Mouse (Mus musculus) frontal cortex, postnatal 36 days (tissue): Measurements from ENCODE around the gene Pip4k2b.
"Not testable (repeated sequence)": the region's sequence is repeated elsewhere in the genome, so short reads cannot be mapped to it uniquely, and the experiment has no call there.

Experiments used
- DNase-seq, 2 experiments: peaks; one replicate each; pipeline ENCODE4 v3.0.0; 2022; ENCODE audit warnings: low spot score in 2 of 2

Gene Pip4k2b

GRCm38 (mm10) chr11:97744063-97744717 lies at the start of gene Pip4k2b:
TSS of gene Pip4k2b (minus strand) at chr11:97744704.
- DNase-seq, result peak; percentile 57 to 58

DNA sequence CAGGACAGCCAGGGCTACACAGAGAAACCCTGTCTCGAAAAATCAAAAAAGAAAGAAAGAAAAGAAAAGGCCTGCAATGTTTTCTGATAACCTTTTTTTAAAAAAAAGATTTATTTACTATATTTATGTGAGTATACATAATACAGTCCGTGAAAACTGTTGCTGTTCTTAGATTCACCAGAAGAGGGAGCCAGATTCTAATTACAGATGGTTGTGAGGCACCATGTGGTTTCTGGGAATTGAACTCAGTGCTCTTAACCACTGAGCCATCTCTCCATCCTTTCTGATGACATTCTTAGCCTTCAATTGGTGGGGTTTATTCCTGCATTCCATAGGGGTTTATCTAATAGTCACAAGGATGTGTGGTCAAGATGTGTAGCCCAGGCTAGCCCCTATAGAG lies 48.7 kb upstream of the Pip4k2b start:
- DNase-seq, result peak in 1 of 2 experiments; percentile 57

DNA sequence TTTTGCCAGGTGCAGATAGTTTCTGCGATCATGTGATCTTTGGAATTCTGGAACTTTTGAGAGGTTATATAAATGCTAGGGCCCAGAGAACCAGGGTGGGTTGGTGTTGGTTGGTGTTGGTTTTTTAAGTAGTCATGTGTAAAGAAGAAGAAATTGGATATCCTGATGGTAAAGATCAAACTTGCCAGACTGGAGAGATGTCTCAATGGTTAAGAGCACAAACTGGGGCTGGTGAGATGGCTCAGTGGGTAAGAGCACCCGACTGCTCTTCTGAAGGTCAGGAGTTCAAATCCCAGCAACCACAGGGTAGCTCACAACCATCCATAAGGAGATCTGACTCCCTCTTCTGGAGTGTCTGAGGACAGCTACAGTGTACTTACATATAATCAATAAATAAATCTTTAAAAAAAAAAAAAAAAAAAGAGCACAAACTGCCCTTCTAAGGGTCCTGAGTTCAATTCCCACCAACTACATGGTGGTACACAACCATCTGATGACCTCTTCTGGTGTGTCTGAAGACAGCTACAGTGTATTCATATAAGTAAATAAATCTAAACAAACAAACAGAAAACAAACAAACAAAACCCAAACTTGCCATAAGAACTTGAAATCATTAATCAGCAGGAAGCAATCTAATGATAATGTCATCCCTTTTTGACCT lies 46.4 kb upstream of the Pip4k2b start:
- not testable (repeated sequence) for DNase-seq

- DNase-seq, result no peak
Observed at GRCm38 (mm10) chr11:97789727-97790126, 45.2 kb upstream of the Pip4k2b start.

DNA sequence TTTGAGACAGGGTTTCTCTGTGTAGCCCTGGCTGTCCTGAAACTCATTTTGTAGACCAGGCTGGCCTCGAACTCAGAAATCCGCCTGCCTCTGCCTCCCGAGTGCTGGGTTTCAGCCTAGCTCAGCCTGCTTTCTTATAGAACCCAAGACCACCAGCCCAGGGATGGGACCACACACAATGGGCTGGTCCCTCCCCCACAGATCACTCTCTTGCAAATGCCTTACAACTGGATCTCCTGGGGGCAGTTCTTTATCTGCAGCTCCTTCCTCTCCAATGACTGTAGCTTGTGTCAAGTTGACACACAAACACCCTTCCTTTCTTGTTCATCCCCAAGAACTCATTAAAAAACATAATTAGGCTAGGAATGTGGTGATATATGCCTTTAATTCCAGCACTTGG lies 43.5 kb upstream of the Pip4k2b start:
- no peak for DNase-seq

DNA sequence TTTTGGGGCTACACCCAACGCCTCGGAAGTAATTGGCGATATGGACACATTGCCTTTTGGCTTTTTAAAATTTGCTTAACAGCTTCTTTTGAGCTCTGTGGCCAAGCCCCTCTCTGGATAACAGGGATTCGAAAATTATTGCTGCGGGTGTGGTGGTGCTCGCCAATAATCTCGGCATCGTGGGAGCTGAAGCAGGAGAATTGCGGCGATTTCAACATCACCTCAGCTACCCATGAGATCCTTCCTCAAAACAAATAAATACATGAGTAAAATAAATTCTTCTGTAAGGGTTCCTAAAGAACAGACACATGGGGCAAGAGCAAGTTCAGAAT lies 38.0 kb upstream of the Pip4k2b start:
- no peak for DNase-seq

- DNase-seq, result peak; percentile 99
Observed at GRCm38 (mm10) chr11:97781832-97782563, 37.5 kb upstream of the Pip4k2b start, which contains the start of gene Rpl23. TSS of gene Rpl23 (minus strand) at chr11:97782437.

DNA sequence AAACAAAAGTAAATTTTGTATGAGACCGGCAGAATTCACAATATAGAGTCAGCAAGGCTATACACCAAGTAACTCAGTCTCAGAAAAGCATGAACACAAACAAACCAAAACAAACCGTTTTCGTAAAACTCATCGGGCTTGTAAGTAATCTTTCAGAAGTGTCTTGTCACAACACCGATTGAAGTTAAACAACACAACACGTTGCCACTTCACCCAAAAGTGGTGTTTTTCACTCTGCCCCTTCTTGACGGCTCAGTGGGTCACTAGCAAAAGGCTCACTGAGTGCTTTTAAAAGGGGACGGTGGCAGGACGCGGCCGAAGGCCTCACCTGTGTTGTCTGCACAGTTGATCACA lies 37.0 kb upstream of the Pip4k2b start:
- DNase-seq, result no peak

GRCm38 (mm10) chr11:97779968-97780701 lies 35.6 kb upstream of the Pip4k2b start:
- no peak for DNase-seq

GRCm38 (mm10) chr11:97778918-97779317 lies 34.4 kb upstream of the Pip4k2b start:
- no peak for DNase-seq

DNA sequence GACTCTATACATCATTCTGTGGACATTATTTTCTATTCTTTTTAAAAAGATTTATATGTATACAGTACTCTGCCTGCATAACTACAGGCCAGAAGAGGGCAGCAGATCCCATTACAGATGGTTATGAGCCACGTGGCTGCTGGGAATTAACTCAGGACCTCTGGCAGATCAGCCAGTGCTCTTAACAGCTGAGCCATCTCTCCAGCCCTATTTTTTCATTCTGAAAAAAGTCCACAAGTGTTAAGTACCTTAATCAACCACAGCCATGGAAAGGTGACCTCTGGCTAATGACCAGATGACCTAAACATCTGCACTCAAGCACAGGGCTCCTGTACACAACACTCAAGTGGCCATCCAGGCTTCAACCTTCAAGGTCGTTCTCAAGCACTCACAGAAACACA lies 32.6 kb upstream of the Pip4k2b start:
- DNase-seq, result no peak

- DNase-seq, result no peak
Observed at GRCm38 (mm10) chr11:97776497-97777128, 32.1 kb upstream of the Pip4k2b start.

GRCm38 (mm10) chr11:97775808-97776496 lies 31.4 kb upstream of the Pip4k2b start, which contains the start of gene 1700001P01Rik:
TSS of gene 1700001P01Rik (minus strand) at chr11:97775918.
- no peak for DNase-seq

DNA sequence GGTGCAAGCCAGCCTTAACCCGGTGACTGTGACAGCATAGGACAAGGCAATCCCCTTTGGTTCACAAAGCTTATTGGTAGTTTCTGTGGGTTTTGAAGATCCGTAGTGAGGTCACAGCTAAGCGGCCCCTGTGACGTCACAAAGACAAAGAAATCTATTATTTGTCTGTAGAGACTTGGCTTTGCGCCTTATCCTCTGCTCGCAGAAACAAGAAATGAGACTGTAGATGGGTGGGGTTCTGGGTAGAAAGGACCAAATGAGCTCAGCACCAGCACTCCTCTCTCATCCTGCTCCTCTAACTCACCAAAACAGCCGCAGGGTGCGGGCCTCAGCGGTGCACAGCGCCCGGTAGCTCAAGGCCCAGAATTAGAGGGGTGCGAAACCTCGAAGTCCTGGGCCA lies 30.7 kb upstream of the Pip4k2b start:
- no peak for DNase-seq

DNA sequence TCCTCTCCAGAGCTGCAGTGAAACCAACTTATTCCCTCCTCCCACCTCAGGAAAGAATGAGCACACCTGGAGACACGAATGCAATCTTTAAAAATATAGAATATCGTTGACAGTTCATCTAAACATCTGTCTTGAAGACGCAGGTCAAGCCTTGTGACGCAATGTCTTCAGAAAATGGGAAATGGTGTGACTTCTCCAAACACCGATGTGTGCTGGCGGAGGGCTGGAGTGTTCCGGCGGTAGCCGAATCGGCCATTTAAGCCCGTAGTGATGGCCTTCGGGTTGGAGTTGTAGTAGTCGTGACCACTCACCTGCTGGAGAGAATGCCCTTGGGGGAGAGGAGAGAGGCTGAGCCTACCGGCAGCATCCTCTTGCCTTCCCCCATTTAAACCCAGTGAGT lies 26.9 kb upstream of the Pip4k2b start:
- no peak for DNase-seq

DNA sequence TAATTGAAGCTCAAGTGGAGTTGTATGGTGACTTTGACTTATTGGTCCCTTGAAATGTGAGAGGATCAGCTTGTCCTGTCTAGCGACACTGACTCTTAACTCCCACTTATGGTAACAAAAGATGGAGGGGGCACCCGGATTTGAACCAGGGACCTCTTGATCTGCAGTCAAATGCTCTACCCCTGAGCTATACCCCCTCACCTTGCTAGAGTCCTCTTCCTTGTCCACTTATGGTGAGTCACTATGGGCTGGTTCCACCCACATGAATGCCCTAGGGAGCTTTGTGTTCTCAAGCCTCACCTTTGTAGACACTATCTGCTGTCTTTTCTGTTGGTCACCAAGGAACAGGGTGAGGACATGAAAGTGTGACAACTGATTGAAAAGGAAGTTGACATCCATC lies 25.2 kb upstream of the Pip4k2b start:
- DNase-seq, result no peak

DNA sequence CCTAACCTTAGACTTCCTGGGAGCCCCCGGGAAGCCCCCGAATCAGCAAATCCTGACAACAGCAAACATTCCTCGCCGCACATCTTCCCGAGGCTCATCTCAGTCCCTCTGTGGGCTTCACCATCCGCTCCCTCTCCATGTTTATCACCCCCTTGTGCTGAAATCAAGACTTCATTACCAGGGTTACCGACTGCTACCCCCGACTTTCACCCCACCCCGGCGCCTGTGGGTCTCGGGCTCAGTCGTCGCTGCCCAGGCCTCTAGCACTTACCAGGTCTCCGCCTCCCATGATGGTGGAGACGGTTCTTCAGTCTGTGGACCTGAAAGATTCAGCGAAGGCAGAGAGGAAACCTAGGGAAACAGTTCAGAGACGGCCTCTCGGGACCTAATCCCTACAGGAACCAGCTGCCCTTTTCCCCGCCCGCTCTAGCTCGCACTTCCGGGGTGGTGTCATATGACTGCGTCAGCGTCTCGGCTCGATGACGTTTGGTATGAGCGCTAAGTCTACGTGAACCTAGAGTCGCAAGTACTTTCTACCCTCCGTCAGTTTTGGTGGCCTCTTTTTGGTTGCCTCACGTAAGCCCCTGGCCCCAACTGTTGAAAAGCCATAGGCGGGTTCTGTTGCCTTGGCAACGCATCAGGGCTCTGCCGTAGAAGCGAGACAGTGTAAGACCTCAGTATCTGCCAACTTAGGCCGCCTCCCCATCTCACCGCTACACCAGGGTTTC lies 21.8 kb upstream of the Pip4k2b start, which contains the start of gene Cwc25:
Gene Cwc25, minus strand, starts transcription at position 403 of the 728 bp plus-strand sequence.
- peak; percentile 96 to 99 for DNase-seq

GRCm38 (mm10) chr11:97761638-97762037 lies 17.1 kb upstream of the Pip4k2b start:
- no peak for DNase-seq

DNA sequence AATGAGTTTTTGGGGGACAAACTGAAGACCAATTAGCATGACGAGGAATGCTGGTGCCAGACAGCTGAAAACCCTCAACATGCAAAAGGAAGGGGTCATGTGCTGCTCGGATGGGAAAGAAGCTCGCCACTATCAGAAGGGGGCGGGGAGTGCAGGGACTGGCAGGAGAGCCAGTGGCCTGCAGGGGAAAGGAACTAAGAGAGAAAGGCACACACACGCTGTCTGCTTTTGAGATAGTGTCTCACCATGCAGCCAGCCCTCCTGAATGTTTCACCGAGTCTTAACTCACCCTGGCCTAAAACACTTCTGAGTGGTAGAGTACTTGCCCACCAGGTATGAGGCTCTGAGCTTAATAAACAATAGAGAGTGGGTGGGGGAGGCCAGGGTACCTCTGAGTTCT lies 14.4 kb upstream of the Pip4k2b start:
- no peak for DNase-seq

GRCm38 (mm10) chr11:97758125-97758524 lies 13.6 kb upstream of the Pip4k2b start:
- no peak for DNase-seq
